Mouse (Mus musculus) MEL (cell line): Measurements from ENCODE around the gene Klf14.

Source experiments
- CTCF ChIP-seq, 3 experiments: IDR thresholded peaks in 2 of 3; conservative IDR thresholded peaks in 1 of 3; 2 replicates each; pipeline ENCODE4 v1.5.1; 2011 to 2012; ENCODE audit warnings: low read length in 3 of 3, low read depth in 2 of 3, mild to moderate bottlenecking in 2 of 3, improper control_type of control experiment in 1 of 3, inconsistent platforms in 1 of 3, mixed read lengths in 1 of 3, moderate library complexity in 1 of 3; ENCODE audit not compliant: control insufficient read depth in 1 of 3, insufficient read depth in 1 of 3, poor library complexity in 1 of 3, severe bottlenecking in 1 of 3
- MYC ChIP-seq: IDR thresholded peaks from 2 replicates; pipeline ENCODE4 v1.6.1; 2011; ENCODE audit warnings: low read depth, mild to moderate bottlenecking, low read length, improper control_type of control experiment, moderate library complexity
- POLR2A ChIP-seq, 2 experiments: IDR thresholded peaks; 2 replicates each; pipeline ENCODE4 v1.6.1; 2011 to 2012; ENCODE audit warnings: low read length in 2 of 2, mild to moderate bottlenecking in 2 of 2, control low read depth in 1 of 2, improper control_type of control experiment in 1 of 2, low read depth in 1 of 2, moderate library complexity in 1 of 2; ENCODE audit not compliant: control insufficient read depth in 1 of 2, insufficient read depth in 1 of 2, poor library complexity in 1 of 2

- TF ChIP-seq CTCF (IDR thresholded peaks at IDR 0.05 in 2 of 3, conservative IDR thresholded peaks at IDR 0.05 in 1 of 3; ENCODE audit: control insufficient read depth in 1 of 3, insufficient read depth in 1 of 3, low read depth in 2 of 3, low read length in 3 of 3, poor library complexity in 1 of 3, severe bottlenecking in 1 of 3): no peak
- no peak for TF ChIP-seq POLR2A (IDR thresholded peaks at IDR 0.05; ENCODE audit: control insufficient read depth in 1 of 2, insufficient read depth in 1 of 2, low read depth in 1 of 2, low read length in 2 of 2, poor library complexity in 1 of 2)
- TF ChIP-seq MYC: no peak
These were observed at the start of gene Klf14 for GRCm38 (mm10) chr6:30958736-30959540.
